Mouse (Mus musculus) T-cell, adult 2 months (primary cell): Measurements from ENCODE around the gene Scarf2.
A peak's percentile ranks its signal among the peaks of the same experiment; 100 is the strongest.

Experiments
- DNase-seq: peaks from one replicate; pipeline ENCODE4 v3.0.0; 2022; ENCODE audit warnings: low spot score

The Scarf2 gene

DNA sequence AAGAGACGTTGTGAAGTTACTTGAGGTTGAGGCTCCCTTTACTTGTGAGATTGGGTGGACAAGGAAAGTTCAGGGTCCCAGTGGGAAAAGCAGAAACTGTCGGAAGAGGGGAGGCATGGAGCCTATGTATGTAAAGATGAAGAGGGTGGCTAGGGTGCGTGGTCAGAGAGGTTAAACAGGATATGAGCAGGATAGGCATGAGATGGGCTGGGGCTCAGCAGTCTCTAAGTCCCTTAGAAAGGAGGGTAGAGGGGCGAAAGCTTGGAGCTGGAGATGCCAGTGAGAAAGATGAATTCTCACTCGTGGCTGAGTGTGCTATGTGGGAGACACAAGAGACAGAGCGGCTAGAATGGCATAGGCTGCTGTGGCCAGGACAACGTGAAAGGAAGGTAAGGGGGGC is 35.7 kb downstream of the Scarf2 start, which contains the start of gene B830017H08Rik:
B830017H08Rik (plus strand) TSS at position 301 of the 400 bp plus-strand sequence.
- DNase-seq, result no peak

- no peak for DNase-seq
These were observed 36.2 kb downstream of the Scarf2 start for GRCm38 (mm10) chr16:17833321-17833680.

DNA sequence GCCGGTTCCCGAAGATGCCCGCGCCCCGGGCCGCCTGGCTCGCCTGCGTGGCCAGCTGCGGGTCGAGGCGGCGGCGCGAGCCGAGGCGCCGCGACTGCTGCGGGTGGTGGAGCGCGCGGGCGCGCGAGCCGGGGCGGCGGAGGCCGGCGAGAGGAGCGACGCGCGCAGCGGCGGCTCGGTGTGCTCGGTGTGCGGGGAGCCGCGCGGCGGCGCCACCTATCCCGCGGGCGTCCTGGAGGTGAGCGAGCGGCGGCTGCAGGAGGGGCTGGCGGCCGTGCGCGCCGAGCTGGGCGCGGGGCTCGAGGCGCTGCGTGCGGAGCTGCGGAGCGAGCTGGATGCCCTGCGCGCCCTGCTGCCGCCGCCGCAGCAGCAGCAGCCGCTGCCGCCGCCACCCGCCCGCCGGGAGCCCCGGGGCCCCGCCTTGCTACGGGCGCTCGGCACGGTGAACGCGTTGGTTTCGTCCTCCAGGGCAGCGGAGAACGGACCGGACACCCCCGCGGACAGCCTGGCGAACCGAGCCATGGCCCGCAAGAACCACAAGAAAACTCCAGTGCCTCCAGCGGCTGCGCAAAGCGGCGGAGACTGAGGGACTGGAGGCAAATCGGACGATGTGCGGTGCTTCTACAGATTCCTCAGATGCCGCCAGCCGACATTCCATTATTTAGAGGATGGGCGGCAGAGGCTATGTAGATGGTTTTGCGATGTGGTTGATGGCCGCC is 36.8 kb downstream of the Scarf2 start:
- DNase-seq, result no peak

DNA sequence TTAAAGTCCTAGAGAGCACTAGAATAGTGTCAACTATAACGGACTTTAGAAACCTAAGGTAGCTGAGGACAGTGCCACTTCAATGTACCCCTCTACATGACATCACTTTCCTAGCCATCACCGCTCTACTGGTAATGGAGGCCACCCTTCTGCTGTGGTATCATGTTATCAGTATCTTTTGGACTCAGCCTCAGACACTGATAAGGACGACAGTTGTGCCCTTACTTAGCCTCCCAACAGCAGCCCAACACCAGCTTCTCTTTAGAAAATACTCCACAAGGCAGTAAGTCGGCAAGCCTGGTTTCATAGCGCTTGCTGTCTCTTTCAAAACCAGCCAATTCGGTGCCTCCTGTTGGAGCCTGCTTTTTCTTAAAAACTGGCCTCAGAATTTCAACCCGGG is 37.5 kb downstream of the Scarf2 start:
- DNase-seq, result no peak

DNA sequence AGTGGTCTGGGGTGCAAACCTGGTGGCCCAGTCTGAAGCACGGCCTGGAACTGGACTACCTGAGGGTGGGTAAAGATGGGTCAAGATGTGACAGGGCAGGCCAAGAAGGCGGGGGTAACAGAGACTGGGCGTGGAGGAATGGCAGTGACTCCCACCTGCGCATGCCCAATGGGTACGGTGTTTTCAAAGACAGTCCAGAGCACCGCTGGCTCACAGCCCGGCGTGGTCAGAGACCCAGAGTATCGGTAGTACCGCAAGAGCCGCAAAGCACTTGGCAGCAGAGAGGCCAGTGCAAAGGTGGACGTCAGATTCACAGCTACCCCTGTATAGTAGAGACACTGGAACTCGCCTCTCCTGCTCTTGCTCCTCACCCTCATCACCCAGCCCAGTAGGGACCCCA is 38.4 kb downstream of the Scarf2 start:
- no peak for DNase-seq

DNA sequence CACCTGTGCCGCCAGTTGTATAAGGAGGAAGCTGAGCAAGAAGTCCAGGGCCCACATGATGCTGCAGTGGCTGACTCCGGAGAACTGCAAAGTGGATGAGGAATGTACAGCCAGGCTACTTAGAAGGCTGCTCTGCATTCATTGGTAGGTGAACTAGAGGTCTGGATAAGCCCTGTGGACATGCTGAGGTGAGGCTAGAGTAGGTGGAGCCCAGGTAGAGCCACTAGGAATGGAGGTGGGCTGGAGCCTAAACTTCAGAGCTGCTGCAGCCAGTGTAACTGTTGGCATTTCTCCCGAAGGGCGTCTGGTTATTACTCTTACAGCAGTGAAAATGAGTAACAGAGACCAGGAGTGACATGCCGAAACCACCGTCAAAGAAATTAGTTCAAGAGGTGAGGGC is 41.0 kb downstream of the Scarf2 start, which contains the start of gene Car15:
Car15 (minus strand) TSS at position 314 of the 400 bp plus-strand sequence.
- DNase-seq, result no peak

DNA sequence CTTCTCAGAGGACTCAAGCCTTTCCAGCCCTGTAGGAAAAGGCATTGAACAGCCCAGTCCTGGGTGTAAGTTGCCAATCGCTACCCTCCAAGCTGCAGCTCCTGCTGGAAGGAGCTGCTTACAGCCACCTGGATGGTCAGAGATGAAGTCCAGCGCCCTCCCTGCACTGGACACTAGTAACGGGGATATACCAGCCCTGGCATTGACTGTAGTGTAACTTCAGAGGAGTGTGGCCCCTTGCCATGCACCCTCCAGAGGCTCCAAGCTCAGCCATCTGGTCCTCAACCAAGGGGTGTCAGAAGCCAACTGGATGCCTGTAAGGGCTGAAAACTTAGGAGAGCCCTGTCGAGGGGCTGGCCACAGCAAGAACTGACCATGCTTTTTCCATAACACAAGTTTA is 42.9 kb downstream of the Scarf2 start:
- DNase-seq, result no peak

DNA sequence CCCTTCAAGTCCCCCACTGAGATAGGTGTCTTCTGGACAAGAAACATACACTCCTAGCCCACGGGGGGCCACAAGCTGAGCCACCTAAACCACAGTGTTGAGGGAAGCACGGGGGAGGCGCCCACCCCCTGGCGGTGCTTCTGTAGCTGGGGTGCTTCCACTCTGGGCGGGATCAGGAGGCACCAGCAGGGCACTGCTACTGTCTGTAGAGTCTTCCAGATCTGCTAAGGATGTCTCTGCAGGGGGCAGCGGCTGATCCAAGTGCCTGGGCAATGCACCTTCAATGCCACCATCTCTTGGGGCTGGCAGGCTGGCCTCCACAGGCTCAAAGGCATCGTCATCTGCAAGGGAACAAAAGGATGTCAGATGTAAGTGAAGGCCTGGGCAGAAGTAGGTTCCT is 45.4 kb downstream of the Scarf2 start:
- DNase-seq, result no peak

DNA sequence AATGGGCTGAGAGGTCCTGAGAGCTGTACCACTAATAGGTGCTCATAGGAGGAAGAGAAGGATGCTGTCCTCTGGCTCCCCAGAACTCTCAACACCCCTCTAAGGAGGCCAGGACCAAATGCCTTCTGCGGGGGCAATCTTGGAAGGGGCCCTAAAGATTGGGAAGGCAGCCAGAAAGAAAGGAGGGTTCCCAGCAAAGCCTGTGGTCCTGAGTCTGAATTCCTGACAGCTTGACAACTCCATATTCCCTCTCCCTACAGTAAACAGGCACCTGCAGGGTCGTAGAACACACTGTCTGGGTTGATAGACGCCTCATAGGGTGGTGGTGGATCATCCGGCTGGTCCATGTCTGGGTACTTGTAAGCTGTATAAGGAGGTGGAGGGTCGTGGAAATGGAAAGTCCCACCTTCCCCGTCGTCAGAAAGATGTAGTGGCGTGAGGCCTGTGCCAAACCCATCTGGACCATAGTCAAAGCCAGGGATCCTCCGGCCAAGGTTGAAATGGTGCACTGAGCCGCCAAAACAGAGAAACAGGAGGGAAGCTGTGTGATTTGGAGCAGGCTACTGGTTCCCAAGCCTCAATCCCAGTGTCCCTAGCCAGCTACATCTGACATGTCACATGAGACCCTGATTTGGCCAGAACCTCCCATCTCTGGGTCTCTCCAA is 46.8 kb downstream of the Scarf2 start:
- DNase-seq, result no peak

DNA sequence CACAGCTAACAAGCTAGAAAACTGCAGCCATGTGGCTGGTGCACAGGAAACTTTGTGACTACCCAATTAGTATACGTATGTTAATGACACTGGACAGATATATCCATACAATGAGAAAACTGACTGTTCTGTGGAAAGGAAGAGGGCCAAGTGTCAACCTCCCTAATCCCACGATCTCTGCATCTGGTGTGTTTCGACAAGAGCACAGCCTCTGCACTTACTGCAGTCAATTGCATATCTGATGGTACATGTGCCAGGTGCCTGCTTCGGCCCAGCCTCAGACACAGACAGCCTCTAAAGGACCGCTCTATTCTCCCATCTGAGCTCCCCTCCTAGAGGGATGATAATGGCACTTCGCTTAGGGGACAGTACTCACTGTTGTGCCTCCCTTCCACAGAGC is 51.3 kb downstream of the Scarf2 start:
- no peak for DNase-seq

DNA sequence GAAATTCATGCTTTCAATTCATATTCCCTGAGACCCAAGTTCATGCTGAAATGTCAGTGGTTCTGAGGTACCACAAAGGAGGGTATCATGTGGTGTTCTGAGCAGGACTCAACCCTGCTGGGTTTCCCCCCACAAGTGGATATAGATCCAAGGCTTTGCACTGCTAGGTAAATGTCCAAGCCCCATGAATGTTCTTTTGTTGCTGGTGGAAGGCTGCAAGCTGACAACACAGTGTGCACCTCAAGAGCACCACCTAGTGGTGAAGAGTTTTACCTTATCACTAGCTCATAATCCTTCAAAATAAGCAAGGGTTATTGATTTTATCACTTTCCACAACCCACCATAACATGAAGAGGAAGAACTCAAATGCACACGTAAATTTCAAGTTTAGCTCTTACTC is 51.8 kb downstream of the Scarf2 start:
- DNase-seq, result peak; percentile 19

DNA sequence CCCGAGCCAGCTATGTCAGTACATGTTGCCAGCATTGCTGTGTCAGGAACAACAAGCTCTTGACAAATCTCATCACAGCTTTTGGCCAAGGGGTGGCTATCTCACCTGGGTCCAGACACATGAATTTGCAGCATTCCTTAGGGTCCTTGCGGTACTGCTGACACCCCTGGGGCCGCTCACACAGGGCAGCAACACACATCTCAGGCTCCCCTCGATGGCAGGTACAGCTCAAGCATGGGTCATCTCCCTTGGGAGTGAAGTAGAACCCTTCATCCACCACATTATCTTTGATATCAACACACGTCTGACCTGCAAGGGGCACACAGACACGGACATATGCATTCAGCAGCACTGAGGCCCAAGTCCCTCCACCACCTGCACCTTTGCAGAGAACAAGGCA is 52.4 kb downstream of the Scarf2 start:
- no peak for DNase-seq

GRCm38 (mm10) chr16:17851331-17851730 is 54.2 kb downstream of the Scarf2 start:
- DNase-seq, result no peak

- no peak for DNase-seq
These were observed 54.8 kb downstream of the Scarf2 start for GRCm38 (mm10) chr16:17851860-17852259.

GRCm38 (mm10) chr16:17853263-17853662 is 56.2 kb downstream of the Scarf2 start:
- no peak for DNase-seq

GRCm38 (mm10) chr16:17857157-17857556 is 60.1 kb downstream of the Scarf2 start:
- DNase-seq, result no peak
